Mouse (Mus musculus): Measurements from ENCODE around the gene Gm7138.
"Not testable (repeated sequence)": the region's sequence is repeated elsewhere in the genome, so short reads cannot be mapped to it uniquely, and the experiment has no call there.

Gm7138 gene

GRCm38 (mm10) chr10:77750686-77751085 lies 26.1 kb downstream of the Gm7138 start:
- DNase-seq (ENCODE audit: low spot score in 2 of 2), result not testable (repeated sequence)

GRCm38 (mm10) chr10:77741924-77742688 lies 34.6 kb downstream of the Gm7138 start, which contains the start of gene Gm18596:
Gene Gm18596, minus strand, starts transcription at chr10:77742638.
- DNase-seq (ENCODE audit: low spot score in 2 of 2), result not testable (repeated sequence)

- no peak for DNase-seq (ENCODE audit: low spot score in 2 of 2)
Measured at GRCm38 (mm10) chr10:77738929-77739328, 37.8 kb downstream of the Gm7138 start.

GRCm38 (mm10) chr10:77735928-77736327 lies 40.8 kb downstream of the Gm7138 start:
- no peak for DNase-seq (ENCODE audit: low spot score in 2 of 2)

- DNase-seq (ENCODE audit: low spot score in 2 of 2), result no peak
Measured at GRCm38 (mm10) chr10:77729241-77729640, 47.5 kb downstream of the Gm7138 start.

GRCm38 (mm10) chr10:77728280-77728679 lies 48.5 kb downstream of the Gm7138 start:
- no peak for DNase-seq (ENCODE audit: low spot score in 2 of 2)

Measured in frontal cortex, postnatal 25 days (tissue).